Mouse (Mus musculus) lung, postnatal 0 days (tissue): ENCODE data around the gene Gadl1. TPM values are rescaled to one million over a fixed set of nuclear protein-coding genes. Genes with fewer than 3 reads are reported as not detected.
"Not testable (repeated sequence)": the region's sequence is repeated elsewhere in the genome, so short reads cannot be mapped to it uniquely, and the experiment has no call there.

Source experiments
- ATAC-seq: fragments of 200-750 bp; cut with Nextera tagmentation; 2 replicates; pipeline ENCODE4 v1.8.0; 2017; ENCODE audit warnings: moderate library complexity
- DNase-seq: peaks from one replicate; pipeline ENCODE4 v3.0.0-alpha.2; 2016; ENCODE audit warnings: low spot score
- H3K27ac ChIP-seq: fragments of 300-500 bp; sonication (generic); 2 replicates; pipeline ENCODE4 v1.5.1; 2014; ENCODE audit warnings: antibody characterized with exemption, mild to moderate bottlenecking, low read length, mixed read lengths
- H3K27me3 ChIP-seq: fragments of 300-500 bp; sonication (generic); replicated peaks from 2 replicates; pipeline ENCODE4 v1.6.1; 2014; ENCODE audit warnings: low read length, mixed read lengths; ENCODE audit not compliant: insufficient read depth
- H3K36me3 ChIP-seq: fragments of 300-500 bp; sonication (generic); 2 replicates; pipeline ENCODE4 v1.6.1; 2014; ENCODE audit warnings: low read length, mixed read lengths; ENCODE audit not compliant: insufficient read depth
- H3K4me1 ChIP-seq: fragments of 300-500 bp; sonication (generic); 2 replicates; pipeline ENCODE4 v1.6.1; 2014; ENCODE audit warnings: antibody characterized with exemption, low read depth, low read length, mixed read lengths; ENCODE audit not compliant: insufficient read depth
- H3K4me2 ChIP-seq: fragments of 300-500 bp; sonication (generic); replicated peaks from 2 replicates; pipeline ENCODE4 v1.6.1; 2014; ENCODE audit warnings: low read depth, mild to moderate bottlenecking, low read length, moderate library complexity, mixed read lengths
- H3K4me3 ChIP-seq: fragments of 300-500 bp; sonication (generic); 2 replicates; pipeline ENCODE4 v1.5.1; 2014; ENCODE audit warnings: low read depth, low read length
- H3K9ac ChIP-seq: fragments of 300-500 bp; sonication (generic); replicated peaks from 2 replicates; pipeline ENCODE4 v1.6.1; 2014; ENCODE audit warnings: low read depth, mild to moderate bottlenecking
- H3K9me3 ChIP-seq: fragments of 300-500 bp; sonication (generic); 2 replicates; pipeline ENCODE4 v1.6.1; 2016; ENCODE audit warnings: low read length, mixed read lengths
- CTCF ChIP-seq: IDR thresholded peaks from 2 replicates; pipeline ENCODE4 v1.5.1; 2016; ENCODE audit warnings: antibody characterized with exemption, mild to moderate bottlenecking
- EP300 ChIP-seq: IDR thresholded peaks from 2 replicates; pipeline ENCODE4 v1.6.1; 2016; ENCODE audit warnings: antibody characterized with exemption, mild to moderate bottlenecking, control low read depth
- WGBS: fragments of 180-500 bp; shearing (Covaris S2); extraction: QIAGEN DNeasy Blood & Tissue Kit; methylation state at CpG from one replicate; pipeline ENCODE4 v1.1.7; 2014; 5-methylcytosine and 5-hydroxymethylcytosine counted together
- polyA plus RNA-seq: library from polyadenylated mRNA; unstranded; fragments of >200 nt; fragmentation: Nextera tagmentation; extraction: Ambion mirVana; gene quantifications from 2 replicates; pipeline ENCODE4 v1.2.1, GENCODE M21; 2015

Gene Gadl1
- polyA plus RNA-seq, 1 experiment from 2014 or later, result 0.47 TPM

DNA sequence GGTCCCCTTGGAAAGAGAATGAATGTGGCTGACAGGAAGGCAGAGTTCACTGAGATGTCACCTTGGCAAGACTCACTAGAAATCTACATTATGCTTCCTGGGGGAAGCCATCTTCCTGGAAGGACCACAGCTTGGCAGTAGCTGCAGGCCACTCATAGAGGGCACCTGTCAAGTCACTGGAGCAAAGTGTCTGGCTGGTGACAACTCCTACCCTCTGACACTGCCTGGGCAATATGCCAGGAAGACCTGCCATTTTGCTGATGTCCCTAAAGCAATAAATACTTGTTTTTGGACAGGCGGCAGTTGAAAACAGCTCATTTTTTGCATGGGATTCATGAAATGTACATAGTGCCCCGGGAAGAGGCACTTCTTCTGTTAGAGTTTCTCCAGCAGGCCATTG is 119.8 kb downstream of the Gadl1 start:
- no peak for TF ChIP-seq CTCF
- no peak for TF ChIP-seq EP300
- no peak for ATAC-seq
- Histone ChIP-seq H3K4me2 (no peak overlapping the region), H3K9ac (no peak overlapping the region), H3K27me3 (no peaks in the 10 kb centered on the region), H3K9me3 (no peaks in the 10 kb centered on the region), H3K36me3 (no peaks in the 10 kb centered on the region), H3K27ac (no peak overlapping the region), H3K4me1 (0 out of 2 replicates have a peak, but pooled peaks cover 4% of the 10 kb centered on the region), H3K4me3 (no peak overlapping the region)
- 76% methylated on average over 2 of the region's 2 CpGs for WGBS
- no peak for DNase-seq

DNA sequence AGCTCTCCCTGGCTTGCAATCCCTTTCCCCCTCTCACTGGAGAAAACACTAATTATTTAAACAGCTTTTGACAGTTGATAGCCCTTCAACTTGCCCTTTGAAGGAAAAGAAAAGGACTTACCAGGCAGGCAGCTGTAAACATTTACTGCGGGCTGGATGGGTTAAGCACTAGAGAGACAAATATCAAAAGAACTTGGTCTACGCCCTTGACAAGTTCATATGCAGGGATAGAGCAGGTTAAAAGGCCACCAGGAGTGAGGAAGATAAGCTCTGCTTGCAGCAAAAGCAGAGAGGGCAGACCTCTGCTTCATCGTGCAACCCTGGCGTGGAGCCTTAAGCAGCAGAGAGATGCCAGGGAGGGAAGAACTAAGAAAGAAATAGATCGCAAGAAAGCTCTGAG is 123.5 kb downstream of the Gadl1 start:
- no peak overlapping the region for H3K4me2 ChIP-seq
- TF ChIP-seq EP300, result no peak
- TF ChIP-seq CTCF, result no peak
- no peak overlapping the region for H3K9ac ChIP-seq
- H3K4me1 ChIP-seq, result 0 out of 2 replicates have a peak, but pooled peaks cover 4% of the 10 kb centered on the region
- DNase-seq, result no peak
- no peaks in the 10 kb centered on the region for H3K36me3 ChIP-seq
- 23% methylated on average over 5 of the region's 5 CpGs for WGBS
- ATAC-seq, result no peak
- H3K4me3 ChIP-seq, result no peak overlapping the region
- no peaks in the 10 kb centered on the region for H3K27me3 ChIP-seq
- no peak overlapping the region for H3K27ac ChIP-seq
- H3K9me3 ChIP-seq, result no peaks in the 10 kb centered on the region

DNA sequence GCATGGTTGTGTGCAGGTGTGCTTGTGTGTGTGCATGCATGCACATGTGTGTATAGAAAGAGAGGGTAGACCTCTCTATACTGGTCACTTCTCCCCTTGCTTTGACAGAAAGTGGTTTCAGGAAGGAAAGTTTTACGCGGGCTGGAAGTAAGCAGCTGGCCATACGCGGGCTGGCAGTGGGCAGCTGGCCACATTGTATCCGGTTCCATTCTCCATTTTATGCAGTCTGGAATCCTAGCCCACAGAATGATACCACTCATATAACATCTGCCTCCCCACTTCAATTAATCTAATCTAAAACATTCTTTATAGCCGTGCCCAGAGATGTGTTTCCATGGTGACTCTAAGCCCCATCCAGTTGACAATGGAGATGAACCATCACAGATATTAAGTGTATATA is 129.0 kb downstream of the Gadl1 start:
- TF ChIP-seq EP300 (no peak), CTCF (no peak)
- Histone ChIP-seq H3K27ac (no peak overlapping the region), H3K4me3 (no peak overlapping the region), H3K27me3 (no peaks in the 10 kb centered on the region), H3K4me2 (no peak overlapping the region), H3K36me3 (no peaks in the 10 kb centered on the region), H3K4me1 (no peaks in the 10 kb centered on the region), H3K9me3 (no peaks in the 10 kb centered on the region), H3K9ac (no peak overlapping the region)
- DNase-seq, result no peak
- no peak for ATAC-seq
- WGBS, result 70% methylated on average over 6 of the region's 6 CpGs

DNA sequence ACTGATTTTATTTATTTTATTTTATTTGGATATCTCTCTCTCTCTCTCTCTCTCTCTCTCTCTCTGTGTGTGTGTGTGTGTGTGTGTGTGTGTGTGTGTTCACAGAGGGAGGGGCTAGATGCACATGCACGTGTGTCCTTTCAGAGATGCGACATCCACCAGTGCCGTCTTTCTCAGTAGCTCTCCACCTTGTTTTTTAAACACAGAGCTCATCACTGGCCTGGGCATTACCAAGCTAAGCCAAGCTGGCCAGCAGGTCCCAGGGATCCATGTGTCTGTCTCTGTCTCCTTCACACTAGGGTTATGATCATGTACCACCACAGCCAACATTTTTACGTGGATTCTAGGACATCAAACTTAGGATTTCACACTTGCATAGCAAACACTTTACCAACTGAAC is 130.7 kb downstream of the Gadl1 start:
- ATAC-seq (no peak), DNase-seq (no peak)
- WGBS, result 78% methylated on average over 4 of the region's 4 CpGs

DNA sequence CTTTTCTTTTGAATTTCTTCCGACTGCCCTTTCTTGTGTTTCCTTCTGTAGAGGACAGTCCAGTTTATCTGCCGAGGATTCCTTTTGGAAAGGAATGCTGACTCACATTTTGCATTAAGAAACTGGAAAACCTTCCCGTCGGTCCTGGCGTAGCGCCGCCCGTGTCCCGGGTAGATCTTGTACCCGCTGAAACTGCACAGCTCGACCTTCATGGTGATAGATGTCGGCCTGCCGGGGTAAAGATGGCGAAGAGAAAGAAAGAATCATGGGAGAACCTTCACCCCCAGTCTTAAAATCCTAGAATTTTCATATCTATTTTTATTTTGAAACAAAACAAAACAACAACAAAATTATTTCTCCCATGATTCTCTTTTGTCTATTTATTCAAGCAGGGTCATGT is 131.6 kb downstream of the Gadl1 start:
- DNase-seq, H3K4me2 ChIP-seq, H3K27me3 ChIP-seq, H3K9me3 ChIP-seq, H3K4me3 ChIP-seq, H3K36me3 ChIP-seq, H3K27ac ChIP-seq, H3K9ac ChIP-seq, ATAC-seq, H3K4me1 ChIP-seq: not testable (repeated sequence)
- WGBS, result 93% methylated on average over 14 of the region's 14 CpGs

More for the DNA sequence above, 130.7 kb downstream of the Gadl1 start:
- Histone ChIP-seq H3K9ac (no peak overlapping the region), H3K9me3 (no peaks in the 10 kb centered on the region), H3K27ac (no peak overlapping the region), H3K27me3 (no peaks in the 10 kb centered on the region), H3K4me1 (no peaks in the 10 kb centered on the region), H3K36me3 (no peaks in the 10 kb centered on the region), H3K4me2 (no peak overlapping the region), H3K4me3 (no peak overlapping the region)
- TF ChIP-seq CTCF, result no peak
- TF ChIP-seq EP300, result no peak

DNA sequence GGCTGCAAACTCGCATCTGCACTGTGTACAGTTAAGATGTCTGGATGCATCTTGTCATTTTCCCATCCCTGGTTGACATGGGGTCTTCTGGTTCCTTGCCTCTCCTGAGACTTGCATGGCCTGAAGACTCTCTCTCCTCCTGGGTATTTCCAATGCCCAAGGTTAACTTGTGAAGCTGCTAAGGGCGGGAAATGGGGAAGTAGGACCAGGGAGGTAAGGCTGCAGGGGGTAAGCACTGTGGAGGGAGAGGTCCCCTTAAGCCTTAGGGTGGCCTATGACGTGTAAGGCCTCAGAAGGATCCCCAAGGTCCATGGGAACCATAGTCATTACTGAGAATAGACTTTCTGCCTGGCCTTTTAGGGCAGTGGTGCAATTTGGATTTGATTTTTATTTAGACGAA is 132.1 kb downstream of the Gadl1 start:
- no peak overlapping the region for H3K4me3 ChIP-seq
- no peaks in the 10 kb centered on the region for H3K27me3 ChIP-seq
- no peak overlapping the region for H3K27ac ChIP-seq
- DNase-seq (no peak), ATAC-seq (no peak)
- no peak overlapping the region for H3K4me2 ChIP-seq
- 75% methylated on average over 4 of the region's 4 CpGs for WGBS
- no peaks in the 10 kb centered on the region for H3K9me3 ChIP-seq
- no peaks in the 10 kb centered on the region for H3K36me3 ChIP-seq
- TF ChIP-seq CTCF (no peak), EP300 (no peak)
- no peak overlapping the region for H3K9ac ChIP-seq
- H3K4me1 ChIP-seq, result no peaks in the 10 kb centered on the region

DNA sequence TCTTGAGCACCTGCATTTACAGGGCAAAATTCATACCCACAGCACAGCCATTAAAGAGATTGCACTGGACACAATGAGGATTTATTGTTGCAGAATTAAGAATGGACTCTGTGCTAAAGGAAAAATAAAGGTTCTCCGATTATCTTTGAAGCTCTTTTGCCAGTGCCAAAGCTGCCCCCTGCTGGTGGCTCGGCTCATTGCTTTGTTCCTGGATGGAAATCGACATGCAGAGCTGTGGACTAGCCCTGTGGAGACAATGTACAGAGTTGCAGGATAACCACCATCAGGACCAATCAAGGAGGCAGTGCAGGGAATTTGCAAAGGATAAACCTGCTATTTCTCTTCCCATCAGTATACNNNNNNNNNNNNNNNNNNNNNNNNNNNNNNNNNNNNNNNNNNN is 132.5 kb downstream of the Gadl1 start:
- 8% methylated on average over 3 of the region's 3 CpGs for WGBS

More for the DNA sequence above, 132.5 kb downstream of the Gadl1 start:
- Histone ChIP-seq H3K9ac (no peak overlapping the region), H3K4me1 (no peaks in the 10 kb centered on the region), H3K27ac (no peak overlapping the region), H3K36me3 (no peaks in the 10 kb centered on the region), H3K4me3 (no peak overlapping the region), H3K27me3 (no peaks in the 10 kb centered on the region), H3K9me3 (no peaks in the 10 kb centered on the region), H3K4me2 (no peak overlapping the region)
- TF ChIP-seq EP300 (no peak), CTCF (peak; percentile 90)
- DNase-seq, result peak; percentile 65
- ATAC-seq, result no peak
